Mouse (Mus musculus): ENCODE measurements around the gene Adarb2.

DNA sequence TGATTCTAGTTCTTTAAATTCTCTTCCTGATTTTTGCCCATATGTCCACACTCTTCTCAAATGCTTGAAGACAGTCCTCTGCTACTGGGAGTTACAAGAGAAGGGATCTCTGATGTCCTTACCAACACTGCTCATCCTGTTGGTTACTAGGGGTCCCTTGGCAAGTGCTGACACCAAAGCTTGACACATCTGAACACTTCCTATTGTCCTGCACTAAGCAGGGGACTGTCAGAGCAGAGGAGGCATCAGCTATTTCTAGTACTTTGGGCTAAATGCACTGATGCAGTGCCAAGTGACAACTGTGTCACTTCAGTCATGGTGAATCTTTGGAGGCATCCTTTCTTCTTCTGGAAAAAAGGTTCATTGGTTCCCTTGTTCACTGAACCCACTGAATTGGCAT, 150.3 kb downstream of the Adarb2 start:
- TF ChIP-seq CTCF (IDR thresholded peaks at IDR 0.05; ENCODE audit: low read depth) (no peak), EP300 (optimal IDR thresholded peaks at IDR 0.05) (no peak)
